ENCODE assay signal across 8 mouse cellular contexts in the genomic region with DNA sequence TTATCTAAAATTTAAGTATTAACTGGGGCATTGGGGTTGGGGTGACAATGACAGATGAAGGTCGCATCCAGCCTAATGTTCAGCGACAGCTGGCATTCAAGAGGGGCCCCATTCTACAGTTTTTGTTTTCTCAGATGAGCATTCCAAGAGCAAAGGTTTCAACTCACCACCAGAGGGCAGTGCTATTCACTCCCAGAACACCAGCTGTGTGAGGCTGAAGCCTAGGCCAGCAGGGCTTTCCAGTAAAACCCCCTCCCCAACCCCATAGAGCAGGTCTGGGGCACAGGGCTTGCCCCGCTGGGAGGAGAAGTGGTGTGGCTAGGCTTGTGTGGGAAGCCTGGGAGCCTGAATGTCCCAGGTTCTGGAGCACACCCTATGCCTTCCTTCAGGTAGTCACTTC. TPM values are rescaled to one million over a fixed set of nuclear protein-coding genes. Genes with fewer than 3 reads are reported as not detected.
DNase-seq lines count a peak whose midpoint lies in the region; ATAC-seq and TF ChIP-seq lines count a peak whose summit lies in the region.

No protein-coding gene starts in this region.

- H3K36me3 ChIP-seq in neural tube, embryonic 15.5 days: no peaks in the 10 kb centered on the region
- H3K36me3 ChIP-seq in embryonic facial prominence, embryonic 13.5 days: 0 out of 2 replicates have a peak, but pooled peaks cover 3% of the 10 kb centered on the region
- no peaks in the 10 kb centered on the region for H3K36me3 ChIP-seq in hindbrain, postnatal 0 days (ENCODE audit: insufficient read depth, low read length)
- H3K36me3 ChIP-seq in limb, embryonic 11.5 days (ENCODE audit: control insufficient read depth, insufficient read depth, low read length): no peaks in the 10 kb centered on the region; the same call in 1 of the 2 replicates

- no peak for ATAC-seq in neural tube, embryonic 15.5 days (ENCODE audit: low FRiP score)
- ATAC-seq in embryonic facial prominence, embryonic 13.5 days (ENCODE audit: insufficient number of reproducible peaks, insufficient read depth, low FRiP score, low TSS enrichment, low read depth): no peak
- ATAC-seq in hindbrain, postnatal 0 days: 0 out of 2 replicates have a peak, but pooled peaks have one; percentile 24
- no peak for ATAC-seq in limb, embryonic 11.5 days (ENCODE audit: insufficient number of reproducible peaks, low FRiP score, low TSS enrichment, low read depth)
- ATAC-seq in erythroblast, adult 5-6 weeks (replicated peaks; ENCODE audit: low FRiP score, poor library complexity, severe bottlenecking): no peak

- H3K27me3 ChIP-seq in neural tube, embryonic 15.5 days (replicated peaks): no peaks in the 10 kb centered on the region
- no peaks in the 10 kb centered on the region for H3K27me3 ChIP-seq in embryonic facial prominence, embryonic 13.5 days
- no peaks in the 10 kb centered on the region for H3K27me3 ChIP-seq in hindbrain, postnatal 0 days (ENCODE audit: insufficient read depth, low read length)
- H3K27me3 ChIP-seq in limb, embryonic 11.5 days (ENCODE audit: control insufficient read depth, insufficient read depth, low read length): no peaks in the 10 kb centered on the region

- H3K9me3 ChIP-seq in neural tube, embryonic 15.5 days (replicated peaks): no peaks in the 10 kb centered on the region
- H3K9me3 ChIP-seq in embryonic facial prominence, embryonic 13.5 days: no peaks in the 10 kb centered on the region
- H3K9me3 ChIP-seq in hindbrain, postnatal 0 days (ENCODE audit: low read length): no peaks in the 10 kb centered on the region
- H3K9me3 ChIP-seq in limb, embryonic 11.5 days (ENCODE audit: control insufficient read depth, low read length): no peaks in the 10 kb centered on the region

- WGBS in neural tube, embryonic 15.5 days: 12% methylated on average over 3 of the region's 3 CpGs
- 1% methylated on average over 3 of the region's 3 CpGs for WGBS in embryonic facial prominence, embryonic 13.5 days
- 3% methylated on average over 3 of the region's 3 CpGs for WGBS in hindbrain, postnatal 0 days
- WGBS in limb, embryonic 11.5 days: 9% methylated on average over 3 of the region's 3 CpGs
- 9% methylated on average over 3 of the region's 3 CpGs for WGBS in olfactory bulb, adult 2 months

- no peak overlapping the region for H3K27ac ChIP-seq in neural tube, embryonic 15.5 days (replicated peaks)
- H3K27ac ChIP-seq in embryonic facial prominence, embryonic 13.5 days: peak overlapping the region; percentile 57; the same call in 1 of the 2 replicates
- no peak overlapping the region for H3K27ac ChIP-seq in hindbrain, postnatal 0 days
- no peak overlapping the region for H3K27ac ChIP-seq in limb, embryonic 11.5 days (replicated peaks; ENCODE audit: low read depth, low read length)
- no peak overlapping the region for H3K27ac ChIP-seq in olfactory bulb, adult 2 months (ENCODE audit: insufficient read depth, low read depth, low read length)

- H3K4me1 ChIP-seq in neural tube, embryonic 15.5 days: no peaks in the 10 kb centered on the region
- peaks cover 12% of the 10 kb centered on the region for H3K4me1 ChIP-seq in embryonic facial prominence, embryonic 13.5 days
- H3K4me1 ChIP-seq in hindbrain, postnatal 0 days (ENCODE audit: insufficient read depth, low read length): no peaks in the 10 kb centered on the region
- peaks cover 9% of the 10 kb centered on the region for H3K4me1 ChIP-seq in limb, embryonic 11.5 days (ENCODE audit: control insufficient read depth, insufficient read depth, low read length)
- peaks cover 6% of the 10 kb centered on the region for H3K4me1 ChIP-seq in olfactory bulb, adult 2 months (ENCODE audit: control insufficient read depth, insufficient read depth, low read length)

- H3K9ac ChIP-seq in neural tube, embryonic 15.5 days (replicated peaks): no peak overlapping the region
- H3K9ac ChIP-seq in embryonic facial prominence, embryonic 13.5 days: no peak overlapping the region
- no peak overlapping the region for H3K9ac ChIP-seq in hindbrain, postnatal 0 days (replicated peaks; ENCODE audit: low read length)
- no peak overlapping the region for H3K9ac ChIP-seq in limb, embryonic 11.5 days (ENCODE audit: low read length)

- TF ChIP-seq POLR2A in olfactory bulb, adult 2 months (IDR thresholded peaks at IDR 0.05; ENCODE audit: insufficient read depth, low read depth, low read length): no peak

- H3K4me2 ChIP-seq in neural tube, embryonic 15.5 days: no peak overlapping the region
- H3K4me2 ChIP-seq in embryonic facial prominence, embryonic 13.5 days: no peak overlapping the region
- H3K4me2 ChIP-seq in hindbrain, postnatal 0 days (ENCODE audit: low read depth, low read length): no peak overlapping the region
- no peak overlapping the region for H3K4me2 ChIP-seq in limb, embryonic 11.5 days (ENCODE audit: low read depth, severe bottlenecking)

- peak; percentile 78 for DNase-seq in neural tube, embryonic 10.5 days (ENCODE audit: extremely low spot score, low spot score)
- DNase-seq in adrenal gland, postnatal 10 days: peak; percentile 63
- peak; percentile 79 for DNase-seq in hindbrain, postnatal 0 days (ENCODE audit: low spot score)
- peak; percentile 79 for DNase-seq in limb, embryonic 11.5 days (ENCODE audit: low spot score)

- TF ChIP-seq CTCF in hindbrain, postnatal 0 days (IDR thresholded peaks at IDR 0.05; ENCODE audit: low read depth): peak; percentile 80
- TF ChIP-seq CTCF in olfactory bulb, adult 2 months (IDR thresholded peaks at IDR 0.05; ENCODE audit: insufficient read depth, low read depth, low read length): peak; percentile 43; the same call in 1 of the 2 replicates

- no peak overlapping the region for H3K4me3 ChIP-seq in neural tube, embryonic 15.5 days (replicated peaks)
- H3K4me3 ChIP-seq in embryonic facial prominence, embryonic 13.5 days: no peak overlapping the region
- no peak overlapping the region for H3K4me3 ChIP-seq in hindbrain, postnatal 0 days (ENCODE audit: low read length)
- H3K4me3 ChIP-seq in limb, embryonic 11.5 days (ENCODE audit: low read depth, low read length): no peak overlapping the region
- no peak overlapping the region for H3K4me3 ChIP-seq in olfactory bulb, adult 2 months (ENCODE audit: insufficient read depth, low read depth, low read length)

RNA-seq across cellular contexts. Expression of a gene that starts 38.7 kb away (rescaled TPM):
- polyA plus RNA-seq in neural tube, embryonic 15.5 days (2015; fragmentation: Nextera tagmentation; extraction: Ambion mirVana): 3.6 and 4.0 TPM in 2 replicates
- 10 to 100 TPM in 1 of 2 experiments, 1 to 10 TPM in 1; 9.1 to 12.0 TPM for total RNA-seq in adrenal gland, postnatal 10 days (2021)
- polyA plus RNA-seq in embryonic facial prominence, embryonic 13.5 days (2015; fragmentation: Nextera tagmentation; extraction: Ambion mirVana): 15.8 and 19.8 TPM in 2 replicates
- total RNA-seq in hindbrain, postnatal 0 days (2014; rRNA removed): 3.6 and 13.3 TPM in 2 replicates
- polyA plus RNA-seq in hindbrain, postnatal 0 days (2015; fragmentation: Nextera tagmentation; extraction: Ambion mirVana): 8.4 and 9.0 TPM in 2 replicates
- 7.9 and 10.3 TPM in 2 replicates for polyA plus RNA-seq in limb, embryonic 11.5 days (2014; fragmentation: Nextera tagmentation; extraction: Ambion mirVana)
- polyA plus RNA-seq in olfactory bulb, adult 2 months (2012; ENCODE audit: insufficient read depth, insufficient read length, low replicate concordance, missing spikeins): not detected in 2 replicates
- 0.38 and 2.1 TPM in 2 replicates for total RNA-seq in erythroblast, adult 5-6 weeks (2015; ENCODE audit: low replicate concordance)
- total RNA-seq in erythroblast, adult 5-6 weeks (2017; ENCODE audit: low replicate concordance): 0.42 and 2.3 TPM in 2 replicates

RNA-seq across cellular contexts. Expression of a gene that starts 56.2 kb away (rescaled TPM):
- 1.8 and 2.7 TPM in 2 replicates for polyA plus RNA-seq in neural tube, embryonic 15.5 days (2015; fragmentation: Nextera tagmentation; extraction: Ambion mirVana)
- total RNA-seq in adrenal gland, postnatal 10 days (2021): 1 to 10 TPM; 2.3 to 4.0 TPM
- 103 and 107 TPM in 2 replicates for polyA plus RNA-seq in embryonic facial prominence, embryonic 13.5 days (2015; fragmentation: Nextera tagmentation; extraction: Ambion mirVana)
- total RNA-seq in hindbrain, postnatal 0 days (2014; rRNA removed): 6.7 and 7.2 TPM in 2 replicates
- polyA plus RNA-seq in hindbrain, postnatal 0 days (2015; fragmentation: Nextera tagmentation; extraction: Ambion mirVana): 5.0 and 5.6 TPM in 2 replicates
- polyA plus RNA-seq in limb, embryonic 11.5 days (2014; fragmentation: Nextera tagmentation; extraction: Ambion mirVana): 138 and 155 TPM in 2 replicates
- polyA plus RNA-seq in olfactory bulb, adult 2 months (2012; ENCODE audit: insufficient read depth, insufficient read length, low replicate concordance, missing spikeins): not detected in 2 replicates
- not detected in 2 replicates for total RNA-seq in erythroblast, adult 5-6 weeks (2015; ENCODE audit: low replicate concordance)
- total RNA-seq in erythroblast, adult 5-6 weeks (2017; ENCODE audit: low replicate concordance): not detected in 2 replicates

Comparison
In these comparisons a context has a peak if more than half of its experiments do, and no peak if none do; other contexts are left out.
1. RNA of a gene that starts 56.2 kb away (polyA plus RNA-seq): 138 to 155 TPM in limb, embryonic 11.5 days and 103 to 107 TPM in embryonic facial prominence, embryonic 13.5 days; 5.0 to 5.6 TPM in hindbrain, postnatal 0 days, 1.8 to 2.7 TPM in neural tube, embryonic 15.5 days and not detected in olfactory bulb, adult 2 months; every median in the first group is over 10 times any median in the second.
2. Peak in every context shown above with its lines, with median percentiles within 50 percentile points of each other: DNase-seq.